Mouse (Mus musculus) adipocyte (in vitro differentiated cells): ENCODE measurements around the gene Chl1.

Source experiments
- DNase-seq: peaks from one replicate; pipeline ENCODE4 v3.0.0-alpha.2; 2016; ENCODE audit warnings: low spot score

The Chl1 gene

GRCm38 (mm10) chr6:103543753-103544152 is 33.4 kb downstream of the Chl1 start:
- DNase-seq = no peak

- DNase-seq = no peak
These were observed 35.9 kb downstream of the Chl1 start for GRCm38 (mm10) chr6:103546314-103546713.

- no peak for DNase-seq
These were observed 39.5 kb downstream of the Chl1 start for GRCm38 (mm10) chr6:103549929-103550328.

GRCm38 (mm10) chr6:103558037-103558893 is 47.9 kb downstream of the Chl1 start:
- no peak for DNase-seq

- DNase-seq = no peak
These were observed 48.5 kb downstream of the Chl1 start for GRCm38 (mm10) chr6:103558894-103559225.

- DNase-seq = no peak
These were observed 49.0 kb downstream of the Chl1 start for GRCm38 (mm10) chr6:103559344-103559743.

- DNase-seq = no peak
These were observed 54.4 kb downstream of the Chl1 start for GRCm38 (mm10) chr6:103564811-103565210.

GRCm38 (mm10) chr6:103567247-103567646 is 56.9 kb downstream of the Chl1 start:
- DNase-seq = no peak

GRCm38 (mm10) chr6:103572659-103573058 is 62.3 kb downstream of the Chl1 start:
- no peak for DNase-seq

- DNase-seq = no peak
These were observed 73.8 kb downstream of the Chl1 start for GRCm38 (mm10) chr6:103584224-103584623.

GRCm38 (mm10) chr6:103585667-103586066 is 75.3 kb downstream of the Chl1 start:
- no peak for DNase-seq

- DNase-seq = no peak
These were observed 75.7 kb downstream of the Chl1 start for GRCm38 (mm10) chr6:103586081-103586480.

- DNase-seq = no peak
These were observed 91.7 kb downstream of the Chl1 start for GRCm38 (mm10) chr6:103602070-103602469.

GRCm38 (mm10) chr6:103610656-103611055 is 100.3 kb downstream of the Chl1 start:
- DNase-seq = no peak

GRCm38 (mm10) chr6:103612626-103613025 is 102.2 kb downstream of the Chl1 start:
- DNase-seq = no peak

GRCm38 (mm10) chr6:103613714-103614113 is 103.3 kb downstream of the Chl1 start:
- DNase-seq = no peak

- DNase-seq = no peak
These were observed 105.7 kb downstream of the Chl1 start for GRCm38 (mm10) chr6:103615924-103616602.

GRCm38 (mm10) chr6:103620880-103621279 is 110.5 kb downstream of the Chl1 start:
- no peak for DNase-seq

- DNase-seq = no peak
These were observed 111.8 kb downstream of the Chl1 start for GRCm38 (mm10) chr6:103622117-103622713.

- DNase-seq = no peak
These were observed 122.5 kb downstream of the Chl1 start for GRCm38 (mm10) chr6:103632856-103633255.

GRCm38 (mm10) chr6:103656778-103657177 is 146.4 kb downstream of the Chl1 start:
- no peak for DNase-seq

- DNase-seq = no peak
These were observed 148.8 kb downstream of the Chl1 start for GRCm38 (mm10) chr6:103659173-103659572.

- DNase-seq = no peak
These were observed 154.8 kb downstream of the Chl1 start for GRCm38 (mm10) chr6:103665206-103665605.
